Mouse (Mus musculus): ENCODE measurements around the gene Gm20388. TPM values are rescaled to one million over a fixed set of nuclear protein-coding genes. Genes with fewer than 3 reads are reported as not detected.
A peak's percentile ranks its signal among the peaks of the same experiment; 100 is the strongest.

The Gm20388 gene
- total RNA-seq, 2 experiments from 2014 or later: 8.8 TPM

- peak in 1 of 2 experiments; percentile 32 for DNase-seq (ENCODE audit: extremely low spot score in 1 of 2, low spot score in 1 of 2)
Observed at GRCm38 (mm10) chr8:124257363-124257762, 4346.7 kb downstream of the Gm20388 start.

- no peak for DNase-seq (ENCODE audit: extremely low spot score in 1 of 2, low spot score in 1 of 2)
Observed at GRCm38 (mm10) chr8:124259146-124259545, 4348.5 kb downstream of the Gm20388 start.

GRCm38 (mm10) chr8:124259925-124260324, 4349.3 kb downstream of the Gm20388 start:
- no peak for DNase-seq (ENCODE audit: extremely low spot score in 1 of 2, low spot score in 1 of 2)

GRCm38 (mm10) chr8:124260371-124260770, 4349.7 kb downstream of the Gm20388 start:
- no peak for DNase-seq (ENCODE audit: extremely low spot score in 1 of 2, low spot score in 1 of 2)

GRCm38 (mm10) chr8:124263058-124263457, 4352.4 kb downstream of the Gm20388 start:
- DNase-seq (ENCODE audit: extremely low spot score in 1 of 2, low spot score in 1 of 2): no peak

- no peak for DNase-seq (ENCODE audit: extremely low spot score in 1 of 2, low spot score in 1 of 2)
Observed at GRCm38 (mm10) chr8:124264032-124264431, 4353.4 kb downstream of the Gm20388 start.

- no peak for DNase-seq (ENCODE audit: extremely low spot score in 1 of 2, low spot score in 1 of 2)
Observed at GRCm38 (mm10) chr8:124264671-124265070, 4354.0 kb downstream of the Gm20388 start.

GRCm38 (mm10) chr8:124265130-124265529, 4354.5 kb downstream of the Gm20388 start:
- DNase-seq (ENCODE audit: extremely low spot score in 1 of 2, low spot score in 1 of 2): no peak

GRCm38 (mm10) chr8:124265798-124266197, 4355.2 kb downstream of the Gm20388 start:
- DNase-seq (ENCODE audit: extremely low spot score in 1 of 2, low spot score in 1 of 2): no peak

- no peak for DNase-seq (ENCODE audit: extremely low spot score in 1 of 2, low spot score in 1 of 2)
Observed at GRCm38 (mm10) chr8:124267206-124267605, 4356.6 kb downstream of the Gm20388 start.

GRCm38 (mm10) chr8:124270504-124270903, 4359.9 kb downstream of the Gm20388 start:
- DNase-seq (ENCODE audit: extremely low spot score in 1 of 2, low spot score in 1 of 2): no peak

- DNase-seq (ENCODE audit: extremely low spot score in 1 of 2, low spot score in 1 of 2): no peak
Observed at GRCm38 (mm10) chr8:124270904-124271303, 4360.3 kb downstream of the Gm20388 start.

GRCm38 (mm10) chr8:124271518-124271917, 4360.9 kb downstream of the Gm20388 start:
- DNase-seq (ENCODE audit: extremely low spot score in 1 of 2, low spot score in 1 of 2): no peak

GRCm38 (mm10) chr8:124272792-124273191, 4362.2 kb downstream of the Gm20388 start:
- no peak for DNase-seq (ENCODE audit: extremely low spot score in 1 of 2, low spot score in 1 of 2)

- no peak for DNase-seq (ENCODE audit: extremely low spot score in 1 of 2, low spot score in 1 of 2)
Observed at GRCm38 (mm10) chr8:124273606-124274218, 4363.1 kb downstream of the Gm20388 start.

- DNase-seq (ENCODE audit: extremely low spot score in 1 of 2, low spot score in 1 of 2): no peak
Observed at GRCm38 (mm10) chr8:124274441-124275120, 4363.9 kb downstream of the Gm20388 start.

- no peak for DNase-seq (ENCODE audit: extremely low spot score in 1 of 2, low spot score in 1 of 2)
Observed at GRCm38 (mm10) chr8:124275377-124276071, 4364.9 kb downstream of the Gm20388 start.

- DNase-seq (ENCODE audit: extremely low spot score in 1 of 2, low spot score in 1 of 2): no peak
Observed at GRCm38 (mm10) chr8:124277951-124278910, 4367.6 kb downstream of the Gm20388 start.

- DNase-seq (ENCODE audit: extremely low spot score in 1 of 2, low spot score in 1 of 2): no peak
Observed at GRCm38 (mm10) chr8:124278956-124279689, 4368.5 kb downstream of the Gm20388 start.

GRCm38 (mm10) chr8:124279690-124279985, 4369.0 kb downstream of the Gm20388 start:
- DNase-seq (ENCODE audit: extremely low spot score in 1 of 2, low spot score in 1 of 2): no peak
